Mouse (Mus musculus) left cerebral cortex, adult 18-20 months (tissue): Measurements from ENCODE around the gene Fam98a. TPM values are rescaled to one million over a fixed set of nuclear protein-coding genes. Genes with fewer than 3 reads are reported as not detected.
A peak's percentile ranks its signal among the peaks of the same experiment; 100 is the strongest.

Experiments used
- DNase-seq, 2 experiments: peaks; one replicate each; pipeline ENCODE4 v3.0.0; 2021 to 2022; ENCODE audit warnings: low spot score in 2 of 2, mixed read lengths in 1 of 2
- long read RNA-seq, 2 experiments: library from polyadenylated mRNA; stranded (forward); transcript quantifications; one replicate each; pipeline ENCODE4 v2.0.0; 2021
- total RNA-seq, 2 experiments: library from RNA; stranded (reverse); gene quantifications; 2 replicates each; pipeline ENCODE4 v1.2.3; 2021

The Fam98a gene
- 10 to 100 TPM; 41.8 to 42.4 TPM for total RNA-seq
- long read RNA-seq, experiment 1, transcript Fam98a-201 (8 exons, 2,817 nt): major isoform, 9 of 22 reads
- long read RNA-seq, experiment 1, partial matches to known transcripts: 2 of 22 reads
- long read RNA-seq, experiment 1, other reads (novel, unspliced or antisense): 8 of 22 reads
- long read RNA-seq, experiment 2, transcript Fam98a-201 (8 exons, 2,817 nt): major isoform, 6 of 16 reads
- long read RNA-seq, experiment 2, partial matches to known transcripts: 2 of 16 reads
- long read RNA-seq, experiment 2, other reads (novel, unspliced or antisense): 8 of 16 reads

DNA sequence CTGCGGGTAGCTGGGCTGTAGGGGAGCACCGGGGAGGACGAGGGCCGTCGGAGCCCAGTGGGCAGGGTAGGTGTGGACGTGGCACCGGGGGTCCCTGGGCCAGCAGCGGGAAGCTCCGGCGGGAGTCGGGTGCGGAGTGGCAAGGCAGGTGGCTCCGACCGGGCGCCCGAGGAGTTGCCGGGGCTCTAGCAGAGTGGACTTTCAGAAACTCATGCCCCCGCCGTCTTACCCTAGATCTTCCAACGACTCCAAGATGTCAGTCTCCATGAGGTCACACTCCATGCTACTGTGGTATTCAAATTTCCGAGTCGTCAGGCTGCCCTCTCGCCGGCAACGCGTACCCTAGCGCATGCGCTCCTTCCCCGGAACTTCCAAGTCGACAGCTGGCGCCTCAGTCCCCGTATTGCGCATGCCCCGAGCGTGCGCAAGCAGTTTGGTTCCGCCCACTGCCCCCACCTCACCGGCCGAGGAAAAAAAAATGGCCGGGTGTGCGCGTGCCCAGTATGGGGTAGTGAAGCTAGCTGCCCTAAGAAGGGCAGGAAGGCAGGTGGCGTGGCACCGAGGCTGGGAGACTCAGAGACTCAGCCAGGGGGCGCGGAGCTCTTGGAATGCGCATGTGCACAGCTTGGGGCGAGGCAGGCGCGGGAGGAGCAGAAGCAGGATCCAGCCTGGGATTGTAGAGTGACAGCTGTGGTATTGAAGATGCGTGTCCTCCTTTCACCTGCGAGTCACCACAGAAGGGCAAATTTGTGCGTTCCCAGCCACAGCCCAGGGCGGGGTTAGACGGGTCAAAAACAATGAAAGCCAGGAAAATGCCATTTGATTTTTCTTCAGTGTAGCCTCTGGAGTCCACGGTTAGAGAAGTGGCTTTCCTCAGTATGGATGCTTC lies at the start of gene Fam98a:
Gene Fam98a, minus strand, starts transcription at position 435 of the 889 bp plus-strand sequence.
- DNase-seq: peak; percentile 98

DNA sequence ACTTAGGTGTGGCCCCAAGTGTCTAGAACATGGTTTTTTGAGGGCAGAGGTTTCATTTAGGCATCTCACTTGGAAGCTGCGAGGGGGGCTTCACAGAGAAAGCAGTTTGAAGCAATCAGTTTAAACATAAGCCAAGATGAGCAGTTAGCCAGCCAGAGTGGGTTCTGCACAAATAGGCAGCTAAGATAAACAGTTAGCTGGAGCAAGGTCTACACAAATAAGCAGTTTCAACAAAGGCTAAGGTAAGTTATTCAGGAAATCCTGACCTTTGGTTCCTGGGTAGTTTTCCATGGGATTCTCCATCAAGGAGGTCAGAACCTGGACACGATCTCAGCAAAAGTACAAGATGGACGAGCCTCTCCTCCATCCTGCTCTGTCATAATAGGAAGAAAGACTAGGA lies 46.9 kb upstream of the Fam98a start:
- no peak for DNase-seq

DNA sequence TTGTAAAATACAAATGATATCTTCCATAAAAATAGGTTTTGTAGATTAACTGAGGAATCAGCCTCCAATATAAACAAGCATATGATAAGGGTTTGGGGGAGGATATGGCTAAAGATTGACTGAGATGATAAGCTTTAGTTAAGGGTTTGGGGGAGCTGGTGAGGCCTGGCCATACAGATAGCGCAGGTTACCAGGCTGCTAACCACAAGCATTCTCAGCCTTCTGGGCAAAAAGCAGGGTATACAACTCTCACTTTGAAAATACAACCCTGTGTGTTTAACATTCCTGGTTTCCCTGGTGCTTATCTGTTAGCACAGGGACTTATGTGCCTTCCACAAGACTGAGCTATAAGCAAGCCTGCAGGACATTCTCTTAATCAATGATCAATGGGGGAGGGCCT lies 31.0 kb upstream of the Fam98a start:
- DNase-seq: no peak

DNA sequence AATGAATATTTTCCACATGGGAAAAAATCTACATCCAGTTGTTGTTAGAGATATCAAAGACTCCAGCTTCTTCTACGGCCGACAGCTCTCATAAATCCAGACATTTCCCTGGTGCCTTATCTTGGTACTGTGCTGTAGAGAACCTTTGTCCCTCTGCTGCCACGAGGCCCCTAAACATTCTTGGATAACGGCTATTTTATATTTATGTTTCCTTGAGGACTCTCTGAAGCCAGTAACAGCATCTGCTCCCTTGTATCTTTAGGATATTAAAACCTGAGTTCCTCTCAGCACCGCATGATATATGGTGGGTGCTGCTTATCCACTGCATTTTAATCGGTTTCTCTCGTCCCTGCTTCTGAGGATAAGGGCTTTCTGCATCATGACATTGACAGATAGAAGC lies 23.9 kb upstream of the Fam98a start:
- no peak for DNase-seq

DNA sequence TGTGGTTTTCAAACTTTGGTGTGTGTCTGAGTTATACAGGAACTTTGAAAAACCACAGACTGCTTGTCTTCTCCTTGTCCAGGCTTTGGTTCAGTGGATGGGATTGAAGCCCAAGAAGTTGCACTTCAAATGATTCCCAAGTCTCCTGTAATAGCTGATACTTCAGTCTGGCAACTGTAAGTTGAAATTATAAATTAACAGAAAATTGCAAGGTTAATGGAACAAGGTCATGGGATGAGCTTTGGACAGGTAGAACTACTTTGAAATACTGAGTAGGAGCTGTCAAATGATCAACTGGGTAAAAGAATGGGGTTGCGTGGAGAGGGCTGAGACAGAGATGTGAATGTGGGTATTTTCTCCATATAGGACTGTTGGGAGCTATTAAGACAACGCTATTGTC lies 6.3 kb upstream of the Fam98a start:
- DNase-seq: no peak

DNA sequence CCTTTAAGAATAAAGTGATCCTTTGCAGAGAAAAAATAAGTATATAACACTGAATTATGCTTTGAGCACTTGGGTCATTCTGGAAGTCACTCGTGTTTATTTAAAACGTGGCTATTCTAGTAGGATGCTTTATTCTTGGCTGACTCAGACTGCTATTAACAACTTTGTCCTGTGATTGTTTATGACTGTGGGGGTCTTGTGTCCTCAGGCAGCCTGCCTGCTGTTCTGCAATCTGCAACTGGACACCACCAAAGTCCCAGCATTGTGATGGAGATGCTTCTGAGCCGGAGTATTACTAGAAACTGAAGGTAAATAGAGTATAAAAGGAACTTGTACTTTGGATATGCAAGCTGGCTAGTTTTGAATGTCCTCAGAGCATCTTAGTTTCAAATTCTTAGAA lies 5.3 kb upstream of the Fam98a start:
- no peak for DNase-seq

DNA sequence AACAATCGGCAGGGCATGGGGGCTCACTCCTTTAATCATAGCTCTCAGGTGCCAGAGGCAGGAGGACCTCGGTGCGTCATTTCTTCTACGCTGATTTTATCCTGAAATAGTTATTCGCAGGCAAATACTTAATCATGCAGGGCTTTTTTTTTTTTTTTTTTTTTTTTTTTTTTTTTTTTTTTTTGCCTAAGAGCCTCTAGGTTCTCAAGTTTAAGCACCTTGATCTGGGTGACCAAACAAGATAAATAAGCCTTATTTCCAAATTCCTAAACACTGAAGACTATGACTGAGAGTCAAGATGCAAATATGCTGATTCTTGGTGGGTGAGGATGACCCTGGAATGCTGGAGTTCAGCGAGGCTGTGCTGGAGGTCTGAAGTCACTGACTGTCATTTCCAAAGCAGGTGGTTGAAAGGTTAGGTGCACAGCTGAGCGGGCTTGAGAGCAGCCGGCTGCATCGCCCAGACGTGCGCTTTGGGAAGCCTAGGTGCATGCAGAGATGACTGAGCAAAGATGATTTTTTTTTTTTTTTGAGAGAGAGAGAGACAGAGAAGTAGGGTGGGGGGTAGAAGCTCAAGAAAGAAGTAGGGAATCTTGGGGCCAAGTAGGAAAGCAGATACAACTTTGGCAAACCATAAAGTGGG lies 854 bp downstream of the Fam98a start:
- DNase-seq: no peak

DNA sequence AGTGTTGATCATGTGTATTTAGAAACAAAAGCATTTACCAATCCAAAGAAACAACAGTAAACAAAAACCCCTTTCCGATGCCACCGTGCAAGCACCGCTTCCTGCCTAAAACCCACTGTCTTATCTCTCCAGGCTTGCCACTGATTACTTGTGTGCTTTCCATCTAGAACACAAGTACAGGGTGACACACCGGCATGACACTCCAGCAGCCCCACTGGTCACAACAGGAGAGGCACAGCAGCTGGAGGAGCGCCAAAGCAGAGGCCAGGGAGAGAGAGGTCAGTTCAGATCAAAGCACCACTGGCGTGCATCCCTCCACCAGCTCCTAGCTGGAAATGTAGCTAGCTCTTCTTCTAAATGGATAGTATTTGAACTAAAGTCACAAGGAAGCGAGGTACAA lies 7.5 kb downstream of the Fam98a start:
- DNase-seq: no peak

DNA sequence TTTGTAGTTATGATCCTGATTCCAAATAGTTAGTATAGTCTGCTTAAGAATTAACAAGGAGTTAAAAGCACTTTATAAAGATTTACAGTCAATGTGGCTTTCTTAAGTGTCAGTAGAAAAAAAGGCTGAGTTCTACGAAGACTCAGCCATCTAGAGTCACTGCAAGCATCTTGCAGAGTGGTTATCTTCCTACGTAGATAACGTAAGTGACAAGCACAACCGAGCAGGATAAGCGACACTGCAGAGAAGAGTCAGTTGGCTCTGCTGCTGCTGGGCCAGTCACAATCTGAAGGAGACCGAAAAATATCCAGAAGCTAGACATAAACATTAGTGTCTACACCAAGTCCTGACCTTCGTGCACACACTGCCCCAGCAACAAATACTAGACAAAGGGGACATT lies 8.3 kb downstream of the Fam98a start:
- DNase-seq: no peak

DNA sequence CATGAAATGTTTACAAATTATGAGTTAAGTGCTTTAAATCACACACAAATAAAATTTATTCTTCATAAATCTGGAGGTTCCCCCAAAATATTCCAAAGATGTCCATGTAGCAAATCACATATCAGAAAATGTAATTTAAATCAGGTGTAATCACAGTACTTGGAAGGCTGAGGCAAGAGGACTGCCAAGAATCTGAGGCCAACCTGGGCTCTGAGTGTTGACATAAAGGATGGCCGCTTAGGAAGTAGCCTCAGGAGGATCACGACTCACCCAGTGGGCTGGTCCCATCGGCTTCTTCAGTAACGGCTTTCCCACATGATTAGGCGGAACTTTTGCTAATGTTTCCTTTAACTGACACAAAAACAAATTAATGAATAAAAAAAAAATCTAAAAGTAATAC lies 11.9 kb downstream of the Fam98a start:
- no peak for DNase-seq

DNA sequence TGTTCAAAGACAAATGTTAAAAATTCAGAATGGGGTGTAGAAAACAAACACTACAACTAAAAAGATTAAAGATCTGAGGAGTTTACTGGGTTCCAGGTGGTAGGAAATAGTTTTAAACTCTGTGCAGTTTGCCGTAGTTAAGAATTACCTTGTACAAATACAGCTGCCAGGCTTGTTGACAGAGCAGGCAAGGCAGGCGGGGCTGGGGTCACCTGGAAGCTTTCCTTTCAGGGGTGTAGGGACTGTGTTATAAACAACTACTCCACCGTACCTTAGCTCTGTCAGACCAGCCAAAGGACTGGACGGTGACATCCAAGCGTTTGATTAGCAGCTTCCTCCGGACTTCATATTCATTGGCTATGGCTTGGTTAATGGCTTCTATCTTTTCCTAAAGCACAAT lies 12.6 kb downstream of the Fam98a start:
- DNase-seq: no peak

DNA sequence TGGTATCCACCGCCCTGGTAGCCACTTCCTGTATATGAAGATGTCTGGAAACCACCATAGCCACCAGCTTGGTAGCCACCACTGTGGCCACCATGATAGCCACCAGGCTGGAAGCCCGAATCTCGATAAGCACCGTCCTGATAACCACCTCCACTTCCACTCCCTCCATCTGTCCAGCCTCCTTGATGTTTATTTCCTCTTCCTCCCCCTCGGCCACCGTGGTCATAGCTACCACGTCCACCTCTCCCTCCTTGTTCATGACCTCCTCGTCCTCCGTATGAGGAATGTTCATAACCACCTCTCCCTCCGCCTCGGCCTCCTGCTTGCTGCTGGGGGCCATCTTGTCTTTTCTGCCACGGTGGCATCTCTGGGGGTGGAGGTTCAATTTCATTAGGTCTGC lies 13.3 kb downstream of the Fam98a start:
- no peak for DNase-seq

DNA sequence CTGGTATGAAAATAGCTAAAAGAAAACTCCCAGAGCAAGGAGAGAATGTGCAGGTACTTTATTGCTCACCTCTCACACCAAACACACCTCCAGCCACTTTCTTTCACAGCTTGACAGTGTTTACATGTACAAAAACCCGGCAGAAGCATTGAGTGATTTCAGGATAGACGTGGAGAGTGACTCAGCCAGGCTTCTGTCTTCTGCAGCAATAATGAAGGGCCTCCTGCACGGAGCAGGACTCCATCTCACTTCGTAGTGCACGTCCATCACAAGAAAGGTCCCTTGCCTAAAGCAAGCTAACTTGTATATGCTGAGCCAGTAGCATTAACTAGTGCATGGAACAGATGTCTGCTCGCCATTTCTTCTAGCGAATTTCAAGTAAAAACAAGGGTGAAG lies 14.7 kb downstream of the Fam98a start:
- no peak for DNase-seq

DNA sequence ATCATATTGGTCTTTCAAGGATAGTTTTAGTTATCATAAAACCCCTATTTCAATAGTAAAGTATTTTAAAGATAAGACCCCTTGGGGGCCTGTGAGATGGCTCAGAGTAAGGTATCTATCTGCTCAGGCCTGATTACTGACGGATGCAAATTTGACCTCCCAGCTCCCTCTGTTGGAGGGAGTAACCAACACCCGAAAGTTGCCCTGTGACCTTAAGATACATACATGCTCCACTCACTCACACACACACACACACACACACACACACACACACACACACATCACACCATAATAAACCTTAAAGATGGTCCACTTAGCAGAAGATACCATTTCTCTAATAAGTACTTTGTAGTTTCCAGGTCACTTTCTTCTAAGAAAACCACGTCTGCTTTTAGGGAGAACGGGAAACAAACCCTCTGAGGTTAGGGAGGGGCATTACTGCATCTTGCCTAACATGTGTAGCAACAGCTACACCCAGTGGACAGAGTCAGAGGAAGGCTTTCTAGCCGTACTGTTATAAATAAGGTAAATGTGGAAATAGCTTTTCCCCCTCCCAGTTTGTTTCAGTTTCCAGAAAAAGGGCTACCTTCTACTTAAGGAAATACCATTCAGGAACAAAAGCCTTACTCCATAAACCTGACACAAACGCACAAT lies 15.2 kb downstream of the Fam98a start:
- peak; percentile 40 to 54 for DNase-seq

DNA sequence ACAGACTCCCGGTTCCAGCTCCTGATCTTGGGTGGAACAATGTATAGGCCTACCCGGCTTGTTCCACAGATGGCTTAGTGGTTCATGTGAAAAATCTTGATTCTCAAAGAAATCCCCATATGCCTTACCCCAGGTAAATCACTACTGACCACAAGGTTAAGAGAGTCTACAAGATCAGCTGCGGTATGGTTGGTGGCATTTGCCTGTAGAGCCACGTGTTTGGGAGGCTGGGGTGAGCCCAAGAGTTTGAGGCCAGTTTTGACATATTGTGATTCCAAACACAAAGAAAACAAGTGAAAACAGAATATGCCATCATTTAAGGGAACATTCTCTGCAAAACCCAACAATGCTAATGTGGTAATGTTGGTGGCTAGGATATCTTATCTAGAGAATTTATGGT lies 16.1 kb downstream of the Fam98a start:
- no peak for DNase-seq

DNA sequence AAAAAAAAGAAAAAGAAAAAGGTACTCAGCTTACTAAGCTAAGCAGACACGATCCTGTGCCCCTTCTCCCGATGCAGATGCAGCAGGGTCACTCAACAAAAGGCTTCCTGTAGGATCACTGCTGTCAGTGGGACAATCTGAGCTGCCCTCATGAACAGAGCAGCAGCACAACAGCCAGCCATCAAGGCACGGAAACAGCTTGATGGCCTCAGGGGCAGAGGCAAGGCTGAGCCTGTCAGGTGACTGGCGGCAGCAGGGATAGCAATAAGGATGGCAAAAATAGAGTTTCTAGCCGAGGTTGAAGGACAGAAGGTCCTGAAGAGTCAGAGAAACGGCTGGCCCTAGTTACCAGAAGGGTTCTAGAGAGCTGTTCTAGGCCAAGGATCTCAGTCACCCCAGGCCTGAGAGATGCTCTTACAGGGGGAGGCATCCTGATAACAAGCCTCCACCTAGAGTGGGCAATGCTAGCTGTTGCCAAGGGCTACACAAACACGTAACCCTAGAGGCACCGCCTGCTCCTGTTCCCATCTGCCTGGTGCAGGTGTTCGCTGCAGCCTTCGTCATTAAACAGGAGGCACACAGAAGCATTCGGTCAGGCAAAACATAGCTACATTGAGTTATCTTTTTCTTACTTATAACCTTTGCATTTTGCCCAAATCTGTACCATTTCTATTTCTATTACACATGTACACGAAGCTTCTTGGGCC lies 17.3 kb downstream of the Fam98a start:
- no peak for DNase-seq

DNA sequence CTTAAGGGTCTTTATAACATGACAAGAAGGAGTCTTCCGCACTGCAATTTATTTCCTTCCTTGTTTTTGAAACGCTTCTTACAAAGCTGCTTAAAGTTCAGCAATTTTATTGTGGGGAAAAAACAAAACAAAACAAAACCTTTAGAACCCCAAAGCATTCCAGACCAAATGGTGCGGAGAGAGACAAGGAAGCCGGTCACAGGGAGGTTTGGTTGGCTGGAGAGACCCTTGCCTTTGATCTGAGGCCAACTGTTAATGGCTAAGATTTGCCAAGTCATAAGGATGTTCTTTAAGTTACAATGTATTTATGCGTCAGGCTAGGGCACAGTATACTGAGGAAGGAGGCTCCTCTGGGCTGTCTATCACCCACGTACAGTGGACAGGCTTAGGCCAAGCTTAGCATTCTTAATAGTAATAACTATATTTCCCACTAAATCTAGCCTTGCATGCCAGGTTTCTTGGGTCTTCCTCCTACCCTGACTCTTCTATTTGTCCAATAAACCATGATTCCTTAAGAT lies 19.2 kb downstream of the Fam98a start:
- DNase-seq: no peak

DNA sequence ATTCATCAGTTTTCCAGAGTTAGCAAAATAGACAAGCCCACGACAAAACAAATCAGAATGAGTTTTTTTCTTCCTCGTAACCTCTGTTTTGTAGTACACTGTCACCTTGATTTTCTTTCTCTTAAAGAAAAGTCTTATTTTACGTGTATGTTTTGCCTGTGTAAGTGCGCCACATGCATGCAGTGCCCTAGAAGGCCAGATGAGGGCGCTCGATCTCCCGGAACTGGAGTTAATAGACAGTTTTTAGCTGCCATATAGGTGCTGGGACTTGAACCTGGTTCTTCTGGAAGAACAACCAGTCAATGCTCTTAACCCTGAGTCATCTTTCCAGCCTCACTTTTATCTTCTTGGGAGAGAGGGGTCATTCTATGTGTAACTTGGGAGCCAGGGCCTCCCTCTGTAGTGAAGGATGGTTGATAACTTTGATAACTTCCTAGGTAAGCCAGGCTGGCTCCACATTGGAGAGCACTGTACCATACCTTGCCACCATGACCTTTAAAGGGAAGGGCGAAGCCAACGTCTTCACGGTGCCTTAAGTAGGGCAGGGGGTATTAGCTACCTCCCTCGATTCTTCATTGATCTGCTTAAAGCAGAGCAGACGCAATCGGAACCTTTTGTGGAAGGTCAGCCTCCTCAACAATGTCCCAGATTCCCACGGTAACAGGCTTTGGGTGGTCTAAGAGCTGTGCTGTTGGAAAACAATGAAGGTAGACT lies 22.4 kb downstream of the Fam98a start:
- DNase-seq: no peak

DNA sequence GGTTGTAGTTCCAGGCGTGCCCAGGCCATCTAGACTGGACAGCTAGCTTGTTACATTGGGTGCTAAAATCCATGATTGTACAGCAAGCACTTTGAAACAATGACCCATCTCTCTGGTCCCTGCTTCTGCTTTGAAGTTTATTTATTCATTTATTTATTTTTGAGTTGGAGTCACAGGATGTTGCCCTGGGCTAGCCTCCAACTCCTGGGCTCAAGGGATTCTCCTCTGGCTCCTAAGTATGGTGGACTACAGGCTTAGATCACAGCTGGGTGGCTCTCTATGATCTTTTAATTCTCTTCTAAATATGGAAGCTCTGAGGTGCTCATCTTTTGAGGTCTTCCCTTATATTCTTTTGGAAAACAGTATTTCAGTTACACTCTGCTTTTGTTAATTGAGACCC lies 25.3 kb downstream of the Fam98a start:
- DNase-seq: no peak

DNA sequence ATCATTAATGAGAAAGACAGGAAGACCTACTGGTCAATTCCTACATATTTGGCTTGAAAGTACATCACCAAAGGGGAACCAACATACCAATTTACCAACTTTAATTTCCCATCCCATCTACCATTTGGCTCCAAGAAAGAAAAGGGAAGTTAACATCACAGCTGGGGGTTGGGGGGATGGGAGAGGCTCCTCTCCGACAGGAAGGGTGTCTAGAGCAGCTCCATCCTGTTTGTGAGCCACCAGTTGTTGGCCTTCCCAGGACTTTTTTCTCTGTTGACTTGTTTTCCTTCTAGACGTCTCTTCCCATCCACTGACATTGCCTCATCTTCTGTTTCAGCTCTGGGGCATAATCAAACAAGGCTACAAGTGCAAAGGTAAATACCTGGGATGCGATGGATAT lies 27.9 kb downstream of the Fam98a start:
- no peak for DNase-seq
